10 mouse cellular contexts compared by ENCODE assay signal in genomic region chr10:68248281-68249015, GRCm38 (mm10). TPM values are rescaled to one million over a fixed set of nuclear protein-coding genes. Genes with fewer than 3 reads are reported as not detected.
DNase-seq lines count a peak whose midpoint lies in the region; ATAC-seq and TF ChIP-seq lines count a peak whose summit lies in the region.
"Had no signal": no experiment of that assay in that cellular context is flagged by ENCODE, and none has a peak within 500 bp of the region (broad histone marks: within the 10 kb centered on the region; RNA-seq: fewer than 3 reads in every experiment).

No protein-coding gene starts in this region.

- peak overlapping the region; percentile 56 for H3K27ac ChIP-seq in heart, embryonic 15.5 days
- no peak overlapping the region for H3K27ac ChIP-seq in heart, embryonic 12.5 days (ENCODE audit: poor library complexity, severe bottlenecking)
- H3K27ac ChIP-seq in midbrain, embryonic 10.5 days (replicated peaks): peak overlapping the region; percentile 28; the same call in 1 of the 2 replicates
- H3K27ac ChIP-seq in midbrain, embryonic 16.5 days (ENCODE audit: low read length): no peak overlapping the region
- H3K27ac ChIP-seq in embryonic fibroblast, embryonic 13.5 days (ENCODE audit: insufficient read depth, low read length): peak overlapping the region; percentile 99
- peak overlapping the region; percentile 83 for H3K27ac ChIP-seq in stomach, embryonic 16.5 days (ENCODE audit: low read length)
- H3K27ac ChIP-seq in hindbrain, embryonic 12.5 days: no peak overlapping the region

- H3K4me2 ChIP-seq in heart, embryonic 15.5 days: no peak overlapping the region
- no peak overlapping the region for H3K4me2 ChIP-seq in heart, embryonic 12.5 days
- H3K4me2 ChIP-seq in midbrain, embryonic 16.5 days (ENCODE audit: low read length): no peak overlapping the region
- H3K4me2 ChIP-seq in stomach, embryonic 16.5 days (ENCODE audit: low read depth, low read length): no peak overlapping the region
- H3K4me2 ChIP-seq in hindbrain, embryonic 12.5 days (replicated peaks): no peak overlapping the region

- WGBS in heart, embryonic 15.5 days: 52% methylated on average over 9 of the region's 9 CpGs
- WGBS in heart, embryonic 12.5 days: 63% methylated on average over 9 of the region's 9 CpGs
- 65% methylated on average over 9 of the region's 9 CpGs for WGBS in midbrain, embryonic 10.5 days
- 32% methylated on average over 9 of the region's 9 CpGs for WGBS in midbrain, embryonic 16.5 days
- WGBS in stomach, embryonic 16.5 days: 34% methylated on average over 9 of the region's 9 CpGs
- WGBS in hindbrain, embryonic 12.5 days: 55% methylated on average over 9 of the region's 9 CpGs

- no peak for DNase-seq in midbrain, embryonic 10.5 days (ENCODE audit: low spot score)
- DNase-seq in thymus, postnatal 0 days (ENCODE audit: low spot score): no peak
- DNase-seq: cerebellum, adult 18-20 months; forebrain, postnatal 0 days had no signal

- TF ChIP-seq POLR2A in embryonic fibroblast, embryonic 13.5 days (IDR thresholded peaks at IDR 0.05; ENCODE audit: low read depth, low read length): no peak

- H3K4me3 ChIP-seq in heart, embryonic 15.5 days: no peak overlapping the region
- H3K4me3 ChIP-seq in heart, embryonic 12.5 days: no peak overlapping the region
- no peak overlapping the region for H3K4me3 ChIP-seq in midbrain, embryonic 10.5 days
- no peak overlapping the region for H3K4me3 ChIP-seq in midbrain, embryonic 16.5 days (ENCODE audit: low read depth, low read length)
- no peak overlapping the region for H3K4me3 ChIP-seq in embryonic fibroblast, embryonic 13.5 days (ENCODE audit: insufficient read depth, low read length)
- H3K4me3 ChIP-seq in stomach, embryonic 16.5 days (replicated peaks; ENCODE audit: low read length): no peak overlapping the region
- no peak overlapping the region for H3K4me3 ChIP-seq in hindbrain, embryonic 12.5 days

- ATAC-seq in heart, embryonic 15.5 days (replicated peaks; ENCODE audit: insufficient number of reproducible peaks, insufficient read depth, low FRiP score, low read depth): no peak
- ATAC-seq in heart, embryonic 12.5 days (ENCODE audit: insufficient number of reproducible peaks, low FRiP score): no peak
- ATAC-seq in midbrain, embryonic 16.5 days: no peak
- peak; percentile 62; the same call in 1 of the 2 replicates for ATAC-seq in stomach, embryonic 16.5 days (ENCODE audit: insufficient read depth, low FRiP score)
- no peak for ATAC-seq in hindbrain, embryonic 12.5 days (ENCODE audit: low FRiP score)
- ATAC-seq: forebrain, postnatal 0 days had no signal

- peaks cover 13% of the 10 kb centered on the region for H3K4me1 ChIP-seq in heart, embryonic 15.5 days (replicated peaks)
- H3K4me1 ChIP-seq in heart, embryonic 12.5 days (replicated peaks): peaks cover 7% of the 10 kb centered on the region
- peaks cover 15% of the 10 kb centered on the region for H3K4me1 ChIP-seq in midbrain, embryonic 10.5 days
- peaks cover 11% of the 10 kb centered on the region for H3K4me1 ChIP-seq in midbrain, embryonic 16.5 days (ENCODE audit: control insufficient read depth, insufficient read depth, low read length)
- peaks cover 20% of the 10 kb centered on the region for H3K4me1 ChIP-seq in embryonic fibroblast, embryonic 13.5 days (ENCODE audit: control insufficient read depth, insufficient read depth, low read length)
- peaks cover 18% of the 10 kb centered on the region for H3K4me1 ChIP-seq in stomach, embryonic 16.5 days (ENCODE audit: control insufficient read depth, insufficient read depth, low read length)
- H3K4me1 ChIP-seq in hindbrain, embryonic 12.5 days: peaks cover 6% of the 10 kb centered on the region; the same call in 1 of the 2 replicates

- H3K9me3 ChIP-seq in heart, embryonic 15.5 days (replicated peaks): no peaks in the 10 kb centered on the region
- no peaks in the 10 kb centered on the region for H3K9me3 ChIP-seq in heart, embryonic 12.5 days (replicated peaks)
- no peaks in the 10 kb centered on the region for H3K9me3 ChIP-seq in midbrain, embryonic 10.5 days (replicated peaks)
- H3K9me3 ChIP-seq in midbrain, embryonic 16.5 days (replicated peaks; ENCODE audit: control insufficient read depth, low read length, poor library complexity, severe bottlenecking): no peaks in the 10 kb centered on the region
- no peaks in the 10 kb centered on the region for H3K9me3 ChIP-seq in stomach, embryonic 16.5 days (replicated peaks; ENCODE audit: control insufficient read depth, low read length)
- no peaks in the 10 kb centered on the region for H3K9me3 ChIP-seq in hindbrain, embryonic 12.5 days (replicated peaks)

- 0 out of 2 replicates have a peak, but pooled peaks cover 5% of the 10 kb centered on the region for H3K36me3 ChIP-seq in heart, embryonic 15.5 days
- H3K36me3 ChIP-seq in heart, embryonic 12.5 days: peaks cover 5% of the 10 kb centered on the region; the same call in 1 of the 2 replicates
- H3K36me3 ChIP-seq in midbrain, embryonic 10.5 days: no peaks in the 10 kb centered on the region
- H3K36me3 ChIP-seq in midbrain, embryonic 16.5 days (ENCODE audit: control insufficient read depth, insufficient read depth, low read length): no peaks in the 10 kb centered on the region
- H3K36me3 ChIP-seq in stomach, embryonic 16.5 days (ENCODE audit: control insufficient read depth, insufficient read depth, low read length): no peaks in the 10 kb centered on the region
- no peaks in the 10 kb centered on the region for H3K36me3 ChIP-seq in hindbrain, embryonic 12.5 days

- no peak for TF ChIP-seq CTCF in embryonic fibroblast, embryonic 13.5 days (IDR thresholded peaks at IDR 0.05; ENCODE audit: borderline replicate concordance, insufficient read depth, low read length)

- H3K27me3 ChIP-seq in heart, embryonic 15.5 days: no peaks in the 10 kb centered on the region
- no peaks in the 10 kb centered on the region for H3K27me3 ChIP-seq in heart, embryonic 12.5 days (replicated peaks)
- H3K27me3 ChIP-seq in midbrain, embryonic 10.5 days (ENCODE audit: low read depth, poor library complexity, severe bottlenecking): no peaks in the 10 kb centered on the region
- no peaks in the 10 kb centered on the region for H3K27me3 ChIP-seq in midbrain, embryonic 16.5 days (ENCODE audit: control insufficient read depth, insufficient read depth, low read depth, low read length)
- H3K27me3 ChIP-seq in stomach, embryonic 16.5 days (ENCODE audit: control insufficient read depth, insufficient read depth, low read length): no peaks in the 10 kb centered on the region
- H3K27me3 ChIP-seq in hindbrain, embryonic 12.5 days: no peaks in the 10 kb centered on the region

- no peak overlapping the region for H3K9ac ChIP-seq in heart, embryonic 15.5 days
- H3K9ac ChIP-seq in heart, embryonic 12.5 days: no peak overlapping the region
- no peak overlapping the region for H3K9ac ChIP-seq in midbrain, embryonic 16.5 days (ENCODE audit: low read depth, low read length)
- no peak overlapping the region for H3K9ac ChIP-seq in stomach, embryonic 16.5 days (ENCODE audit: low read length)
- H3K9ac ChIP-seq in hindbrain, embryonic 12.5 days: no peak overlapping the region
- H3K9ac ChIP-seq: forebrain, postnatal 0 days had no signal

RNA-seq across cellular contexts. Expression of gene Arid5b, which starts 30.1 kb away (rescaled TPM):
- 21.5 and 22.7 TPM in 2 replicates for polyA plus RNA-seq in heart, embryonic 15.5 days (2015; fragmentation: Nextera tagmentation; extraction: Ambion mirVana)
- 18.9 and 19.3 TPM in 2 replicates for polyA plus RNA-seq in heart, embryonic 12.5 days (2016; fragmentation: Nextera tagmentation; extraction: Ambion mirVana)
- polyA plus RNA-seq in midbrain, embryonic 10.5 days (2016; fragmentation: Nextera tagmentation; extraction: Ambion mirVana): 7.8 and 10.6 TPM in 2 replicates
- polyA plus RNA-seq in midbrain, embryonic 16.5 days (2015; fragmentation: Nextera tagmentation; extraction: Ambion mirVana): 17.6 and 19.1 TPM in 2 replicates
- polyA plus RNA-seq in embryonic fibroblast, embryonic 13.5 days (2011; ENCODE audit: insufficient read length, low read depth, missing spikeins): 80.2 and 101 TPM in 2 replicates
- polyA plus RNA-seq in stomach, embryonic 16.5 days (2015; fragmentation: Nextera tagmentation; extraction: Ambion mirVana): 30.3 and 33.6 TPM in 2 replicates
- 27.8 and 28.2 TPM in 2 replicates for polyA plus RNA-seq in hindbrain, embryonic 12.5 days (2016; fragmentation: Nextera tagmentation; extraction: Ambion mirVana)
- 8.9 and 10.7 TPM in 2 replicates for polyA plus RNA-seq in thymus, postnatal 0 days (2015; fragmentation: Nextera tagmentation; extraction: Ambion mirVana)

Comparison
In these comparisons a context has a peak if more than half of its experiments do, and no peak if none do; other contexts are left out.
1. H3K27ac ChIP-seq: peak in heart, embryonic 15.5 days (single experiment), midbrain, embryonic 10.5 days (single experiment), embryonic fibroblast, embryonic 13.5 days (single experiment) and stomach, embryonic 16.5 days (single experiment); none in heart, embryonic 12.5 days (single experiment), midbrain, embryonic 16.5 days (single experiment) and hindbrain, embryonic 12.5 days (single experiment).